10 mouse cellular contexts compared by ENCODE assay signal in the genomic region with DNA sequence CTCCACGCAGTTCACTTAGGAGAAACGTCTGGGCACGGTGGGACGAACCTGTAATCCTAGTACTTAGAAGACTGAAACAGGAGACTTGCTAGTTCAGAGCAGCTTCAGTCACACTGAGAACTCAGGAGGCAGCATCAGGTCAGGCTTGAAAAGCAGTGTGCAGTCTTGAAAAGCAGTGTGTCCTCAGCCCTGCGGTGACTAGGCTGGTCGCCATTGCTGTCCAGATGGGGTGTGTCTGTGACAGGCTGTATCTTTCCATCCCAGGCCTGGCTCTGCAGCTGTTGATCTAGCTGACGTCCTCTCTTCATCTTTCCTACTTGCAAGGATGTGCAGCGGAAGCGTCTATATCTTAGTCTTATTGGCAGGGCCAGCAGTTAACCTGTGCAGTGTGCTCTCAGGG. TPM values are rescaled to one million over a fixed set of nuclear protein-coding genes. Genes with fewer than 3 reads are reported as not detected.
A peak's percentile ranks its signal among the peaks of the same experiment; 100 is the strongest.
DNase-seq lines count a peak whose midpoint lies in the region; ATAC-seq lines count a peak whose summit lies in the region.
"Had no signal": no experiment of that assay in that cellular context is flagged by ENCODE, and none has a peak within 500 bp of the region (broad histone marks: within the 10 kb centered on the region; RNA-seq: fewer than 3 reads in every experiment).

No protein-coding gene starts in this region.

- ATAC-seq in lung, embryonic 16.5 days (ENCODE audit: low read depth): peak; percentile 23
- peak; percentile 79 for ATAC-seq in liver, embryonic 13.5 days (ENCODE audit: low read depth)
- ATAC-seq in stomach, embryonic 14.5 days (ENCODE audit: insufficient number of reproducible peaks, insufficient read depth, low FRiP score, low read depth): peak; percentile 38; the same call in 1 of the 2 replicates

- H3K4me1 ChIP-seq in lung, embryonic 16.5 days (replicated peaks; ENCODE audit: control insufficient read depth, insufficient read depth, low read length): peaks cover 48% of the 10 kb centered on the region
- H3K4me1 ChIP-seq in liver, embryonic 13.5 days (replicated peaks): peaks cover 70% of the 10 kb centered on the region
- peaks cover 32% of the 10 kb centered on the region; the same call in 1 of the 2 replicates for H3K4me1 ChIP-seq in stomach, embryonic 14.5 days (ENCODE audit: control insufficient read depth, insufficient read depth, low read length)

- no peak overlapping the region for H3K9ac ChIP-seq in lung, embryonic 16.5 days (ENCODE audit: low read length)
- peak overlapping the region; percentile 75 for H3K9ac ChIP-seq in liver, embryonic 13.5 days
- no peak overlapping the region for H3K9ac ChIP-seq in stomach, embryonic 14.5 days (replicated peaks; ENCODE audit: low read depth, low read length)

- 52% methylated on average over 9 of the region's 9 CpGs for WGBS in lung, embryonic 16.5 days
- WGBS in liver, embryonic 13.5 days (ENCODE audit: insufficient replicate concordance): 51% methylated on average over 9 of the region's 9 CpGs
- WGBS in stomach, embryonic 14.5 days: 67% methylated on average over 9 of the region's 9 CpGs

- H3K27ac ChIP-seq in lung, embryonic 16.5 days (ENCODE audit: low read length): peak overlapping the region; percentile 97
- peak overlapping the region; percentile 100 for H3K27ac ChIP-seq in liver, embryonic 13.5 days
- H3K27ac ChIP-seq in stomach, embryonic 14.5 days (ENCODE audit: low read length): peak overlapping the region; percentile 90
- H3K27ac ChIP-seq: left cerebral cortex, adult 2 months had no signal

- no peaks in the 10 kb centered on the region for H3K9me3 ChIP-seq in lung, embryonic 16.5 days (ENCODE audit: control insufficient read depth, low read length)
- no peaks in the 10 kb centered on the region for H3K9me3 ChIP-seq in liver, embryonic 13.5 days (replicated peaks)
- H3K9me3 ChIP-seq in stomach, embryonic 14.5 days (ENCODE audit: control insufficient read depth, low read depth, low read length): no peaks in the 10 kb centered on the region

- intact Hi-C loops in left cerebral cortex, postnatal 36 days (cut with DNase I): no loop called here

- H3K4me3 ChIP-seq in lung, embryonic 16.5 days (ENCODE audit: low read length): no peak overlapping the region
- H3K4me3 ChIP-seq in liver, embryonic 13.5 days (replicated peaks): peak overlapping the region; percentile 50
- H3K4me3 ChIP-seq in stomach, embryonic 14.5 days (ENCODE audit: low read depth, low read length): no peak overlapping the region
- H3K4me3 ChIP-seq: left cerebral cortex, adult 2 months had no signal

- no peaks in the 10 kb centered on the region for H3K27me3 ChIP-seq in lung, embryonic 16.5 days (ENCODE audit: control insufficient read depth, insufficient read depth, low read depth, low read length)
- H3K27me3 ChIP-seq in liver, embryonic 13.5 days: no peaks in the 10 kb centered on the region
- H3K27me3 ChIP-seq in stomach, embryonic 14.5 days (ENCODE audit: control insufficient read depth, insufficient read depth, low read length): no peaks in the 10 kb centered on the region

- H3K36me3 ChIP-seq in lung, embryonic 16.5 days (ENCODE audit: control insufficient read depth, insufficient read depth, low read length): peaks cover 21% of the 10 kb centered on the region
- H3K36me3 ChIP-seq in liver, embryonic 13.5 days: peaks cover 59% of the 10 kb centered on the region
- H3K36me3 ChIP-seq in stomach, embryonic 14.5 days (ENCODE audit: control insufficient read depth, insufficient read depth, low read length): peaks cover 19% of the 10 kb centered on the region

- H3K4me2 ChIP-seq in lung, embryonic 16.5 days (ENCODE audit: low read depth, low read length): no peak overlapping the region
- peak overlapping the region; percentile 67 for H3K4me2 ChIP-seq in liver, embryonic 13.5 days
- H3K4me2 ChIP-seq in stomach, embryonic 14.5 days (replicated peaks; ENCODE audit: low read depth, low read length): no peak overlapping the region

- DNase-seq in embryo, embryonic 10 days (ENCODE audit: low spot score): peak; percentile 20
- no peak for DNase-seq in embryo, embryonic 11 days
- no peak for DNase-seq in lung, postnatal 25 days (ENCODE audit: low spot score)
- peak; percentile 82 for DNase-seq in liver, embryonic 13.5 days
- DNase-seq in frontal cortex, postnatal 25 days (ENCODE audit: low spot score in 2 of 2): no peak
- DNase-seq in left cerebral cortex, postnatal 36 days (ENCODE audit: low spot score in 2 of 2): no peak
- DNase-seq: right cerebral cortex, postnatal 25 days had no signal

RNA-seq across cellular contexts. Expression of a gene that starts 42.9 kb away (rescaled TPM):
- polyA plus RNA-seq in lung, embryonic 16.5 days (2015; fragmentation: Nextera tagmentation; extraction: Ambion mirVana): 1.8 TPM in 2 replicates
- polyA plus RNA-seq in liver, embryonic 13.5 days (2015; fragmentation: Nextera tagmentation; extraction: Ambion mirVana): 1.1 and 1.3 TPM in 2 replicates
- 3.9 and 4.2 TPM in 2 replicates for polyA plus RNA-seq in stomach, embryonic 14.5 days (2014; fragmentation: Nextera tagmentation; extraction: Ambion mirVana)
- total RNA-seq in left cerebral cortex, postnatal 36 days (2021): 10 to 100 TPM; 16.3 to 17.0 TPM

RNA-seq across cellular contexts. Expression of a gene that starts 56.1 kb away (rescaled TPM):
- polyA plus RNA-seq in lung, embryonic 16.5 days (2015; fragmentation: Nextera tagmentation; extraction: Ambion mirVana): 11.3 and 13.0 TPM in 2 replicates
- polyA plus RNA-seq in liver, embryonic 13.5 days (2015; fragmentation: Nextera tagmentation; extraction: Ambion mirVana): 5.8 and 6.7 TPM in 2 replicates
- 18.6 and 21.6 TPM in 2 replicates for polyA plus RNA-seq in stomach, embryonic 14.5 days (2014; fragmentation: Nextera tagmentation; extraction: Ambion mirVana)
- total RNA-seq in left cerebral cortex, postnatal 36 days (2021): 100 to 1,000 TPM; 333 to 339 TPM

Comparison
In these comparisons a context has a peak if more than half of its experiments do, and no peak if none do; other contexts are left out.
1. DNase-seq: peak in embryo, embryonic 10 days (single experiment) and liver, embryonic 13.5 days (single experiment); none in embryo, embryonic 11 days (single experiment), lung, postnatal 25 days (single experiment), frontal cortex, postnatal 25 days (0 of 2) and left cerebral cortex, postnatal 36 days (0 of 2).
2. ATAC-seq: peak in every context shown above with its lines; median percentile 79 in liver, embryonic 13.5 days; 38 in stomach, embryonic 14.5 days; 23 in lung, embryonic 16.5 days.
3. Peak in every context shown above with its lines, with median percentiles within 50 percentile points of each other: H3K27ac ChIP-seq.